Mouse (Mus musculus) spleen, adult 2 months (tissue): ENCODE results near the gene Tuft1.

Experiments used
- CTCF ChIP-seq: fragments of 200-500 bp; IDR thresholded peaks from 2 replicates; pipeline ENCODE4 v1.5.1; 2011; ENCODE audit warnings: mild to moderate bottlenecking, inconsistent platforms; ENCODE audit not compliant: insufficient read depth, insufficient read length, insufficient replicate concordance; ENCODE audit errors: extremely low read depth
- POLR2A ChIP-seq: fragments of 200-500 bp; IDR thresholded peaks from 2 replicates; pipeline ENCODE4 v1.6.1; 2011; ENCODE audit warnings: low read depth, low read length, inconsistent platforms

- no peak for TF ChIP-seq CTCF
- no peak for TF ChIP-seq POLR2A
Observed at GRCm38 (mm10) chr3:94567242-94567641, 91.4 kb downstream of the Tuft1 start.
